Mouse (Mus musculus) midbrain, embryonic 13.5 days (tissue): ENCODE measurements around the gene Tprn. TPM values are rescaled to one million over a fixed set of nuclear protein-coding genes. Genes with fewer than 3 reads are reported as not detected.
"Not testable (repeated sequence)": the region's sequence is repeated elsewhere in the genome, so short reads cannot be mapped to it uniquely, and the experiment has no call there.

ENCODE experiments used
- ATAC-seq: fragments of 200-750 bp; cut with Nextera tagmentation; 2 replicates; pipeline ENCODE4 v1.8.0; 2017; ENCODE audit warnings: mild to moderate bottlenecking, moderate TSS enrichment, moderate library complexity
- H3K27ac ChIP-seq: fragments of 300-500 bp; sonication (generic); 2 replicates; pipeline ENCODE4 v1.5.1; 2015; ENCODE audit warnings: inconsistent platforms, mild to moderate bottlenecking, moderate library complexity
- H3K27me3 ChIP-seq: fragments of 300-500 bp; sonication (generic); 2 replicates; pipeline ENCODE4 v1.6.1; 2015; ENCODE audit warnings: mild to moderate bottlenecking, inconsistent platforms
- H3K36me3 ChIP-seq: fragments of 300-500 bp; sonication (generic); 2 replicates; pipeline ENCODE4 v1.6.1; 2015; ENCODE audit warnings: mild to moderate bottlenecking, inconsistent platforms
- H3K4me1 ChIP-seq: fragments of 300-500 bp; sonication (generic); replicated peaks from 2 replicates; pipeline ENCODE4 v1.6.1; 2015; ENCODE audit warnings: inconsistent platforms
- H3K4me2 ChIP-seq: fragments of 300-500 bp; sonication (generic); replicated peaks from 2 replicates; pipeline ENCODE4 v1.6.1; 2015; ENCODE audit warnings: moderate library complexity, mild to moderate bottlenecking, inconsistent platforms
- H3K4me3 ChIP-seq: fragments of 300-500 bp; sonication (generic); replicated peaks from 2 replicates; pipeline ENCODE4 v1.5.1; 2015; ENCODE audit warnings: mild to moderate bottlenecking, inconsistent platforms
- H3K9ac ChIP-seq: fragments of 300-500 bp; sonication (generic); replicated peaks from 2 replicates; pipeline ENCODE4 v1.6.1; 2015; ENCODE audit warnings: mild to moderate bottlenecking, inconsistent platforms
- H3K9me3 ChIP-seq: fragments of 300-500 bp; sonication (generic); 2 replicates; pipeline ENCODE4 v1.6.1; 2016; ENCODE audit warnings: mild to moderate bottlenecking, inconsistent platforms
- WGBS: fragments of 180-500 bp; shearing (Covaris S2); methylation state at CpG from one replicate; pipeline ENCODE4 v1.1.7; 2015; 5-methylcytosine and 5-hydroxymethylcytosine counted together
- polyA plus RNA-seq: library from polyadenylated mRNA; unstranded; fragments of >200 nt; fragmentation: Nextera tagmentation; extraction: Ambion mirVana; gene quantifications from 2 replicates; pipeline ENCODE4 v1.2.1, GENCODE M21; 2015

The Tprn gene
- polyA plus RNA-seq, 1 experiment from 2014 or later, result 13.3 TPM

GRCm38 (mm10) chr2:25239766-25240165 lies 22.7 kb upstream of the Tprn start:
- H3K4me2 ChIP-seq, result no peak overlapping the region

GRCm38 (mm10) chr2:25240310-25240709 lies 22.1 kb upstream of the Tprn start:
- WGBS, result 47% methylated on average over 8 of the region's 8 CpGs
- Histone ChIP-seq H3K4me3 (peak overlapping the region; percentile 56), H3K36me3 (peaks cover 8% of the 10 kb centered on the region), H3K4me1 (peaks cover 35% of the 10 kb centered on the region), H3K27ac (no peak overlapping the region; the same call in 1 of the 2 replicates), H3K4me2 (peak overlapping the region; percentile 71), H3K9ac (no peak overlapping the region; the same call in 1 of the 2 replicates), H3K27me3 (peaks cover 26% of the 10 kb centered on the region), H3K9me3 (no peaks in the 10 kb centered on the region)
- peak; percentile 8 for ATAC-seq

More at GRCm38 (mm10) chr2:25239766-25240165, 22.7 kb upstream of the Tprn start:
- Histone ChIP-seq H3K9ac (no peak overlapping the region), H3K4me1 (peaks cover 35% of the 10 kb centered on the region), H3K36me3 (peaks cover 3% of the 10 kb centered on the region; the same call in 1 of the 2 replicates), H3K27ac (no peak overlapping the region), H3K9me3 (no peaks in the 10 kb centered on the region), H3K4me3 (no peak overlapping the region), H3K27me3 (peaks cover 26% of the 10 kb centered on the region)
- 98% methylated on average over 3 of the region's 3 CpGs for WGBS
- ATAC-seq, result no peak

- ATAC-seq, result peak; percentile 78
- Histone ChIP-seq H3K27me3 (peaks cover 26% of the 10 kb centered on the region), H3K27ac (peak overlapping the region; percentile 54), H3K4me2 (peak overlapping the region; percentile 71), H3K4me1 (peaks cover 35% of the 10 kb centered on the region), H3K9me3 (no peaks in the 10 kb centered on the region), H3K4me3 (peak overlapping the region; percentile 56), H3K36me3 (peaks cover 14% of the 10 kb centered on the region), H3K9ac (peak overlapping the region; percentile 78)
- WGBS, result 1% methylated on average over 29 of the region's 29 CpGs
Measured at GRCm38 (mm10) chr2:25240723-25241437, 21.5 kb upstream of the Tprn start.

GRCm38 (mm10) chr2:25241438-25241775 lies 21.0 kb upstream of the Tprn start:
- H3K27ac ChIP-seq, result peak overlapping the region; percentile 54
- peaks cover 19% of the 10 kb centered on the region for H3K36me3 ChIP-seq
- ATAC-seq, result peak; percentile 43
- H3K9ac ChIP-seq, result peak overlapping the region; percentile 78
- peaks cover 35% of the 10 kb centered on the region for H3K4me1 ChIP-seq
- H3K27me3 ChIP-seq, result peaks cover 21% of the 10 kb centered on the region
- peak overlapping the region; percentile 56 for H3K4me3 ChIP-seq
- no peaks in the 10 kb centered on the region for H3K9me3 ChIP-seq
- H3K4me2 ChIP-seq, result peak overlapping the region; percentile 71
- WGBS, result 19% methylated on average over 6 of the region's 6 CpGs

GRCm38 (mm10) chr2:25242101-25242506 lies 20.3 kb upstream of the Tprn start, which contains the start of the genes Rnf208 and Cysrt1:
Gene Rnf208, plus strand, starts transcription at chr2:25242255.
Gene Cysrt1, minus strand, starts transcription at chr2:25242452.
- Histone ChIP-seq H3K27me3 (peaks cover 18% of the 10 kb centered on the region), H3K4me3 (peak within 1 kb of the TSS; percentile 56), H3K9me3 (no peaks in the 10 kb centered on the region), H3K4me2 (peak within 1 kb of the TSS; percentile 71), H3K9ac (peak within 1 kb of the TSS; percentile 78), H3K27ac (peak within 1 kb of the TSS; percentile 54), H3K4me1 (peaks cover 35% of the 10 kb centered on the region), H3K36me3 (peaks cover 23% of the 10 kb centered on the region)
- WGBS, result 0% methylated on average over 31 of the region's 59 CpGs
- ATAC-seq, result peak; percentile 47

- Histone ChIP-seq H3K27ac (no peak overlapping the region), H3K4me2 (peak overlapping the region; percentile 71), H3K36me3 (peaks cover 35% of the 10 kb centered on the region), H3K9ac (peak overlapping the region; percentile 78), H3K9me3 (no peaks in the 10 kb centered on the region), H3K27me3 (peaks cover 7% of the 10 kb centered on the region; the same call in 1 of the 2 replicates), H3K4me3 (peak overlapping the region; percentile 56), H3K4me1 (peaks cover 35% of the 10 kb centered on the region)
- 80% methylated on average over 8 of the region's 8 CpGs for WGBS
- no peak for ATAC-seq
Measured at GRCm38 (mm10) chr2:25243342-25243741, 19.1 kb upstream of the Tprn start.

GRCm38 (mm10) chr2:25244144-25244543 lies 18.3 kb upstream of the Tprn start:
- no peak for ATAC-seq
- WGBS, result 88% methylated on average over 4 of the region's 4 CpGs
- H3K4me3 ChIP-seq, result no peak overlapping the region
- peaks cover 35% of the 10 kb centered on the region for H3K4me1 ChIP-seq
- H3K4me2 ChIP-seq, result no peak overlapping the region
- H3K36me3 ChIP-seq, result peaks cover 43% of the 10 kb centered on the region
- H3K27ac ChIP-seq, result no peak overlapping the region
- H3K9me3 ChIP-seq, result no peaks in the 10 kb centered on the region
- H3K27me3 ChIP-seq, result peaks cover 5% of the 10 kb centered on the region; the same call in 1 of the 2 replicates
- H3K9ac ChIP-seq, result no peak overlapping the region

GRCm38 (mm10) chr2:25246183-25247072 lies 16.0 kb upstream of the Tprn start, which contains the start of gene AL732309.1:
Gene AL732309.1, minus strand, starts transcription at chr2:25246863.
- H3K4me2 ChIP-seq, result no peak within 1 kb of the TSS
- H3K27ac ChIP-seq, result no peak within 1 kb of the TSS
- 94% methylated on average over 10 of the region's 10 CpGs for WGBS
- H3K4me3 ChIP-seq, result no peak within 1 kb of the TSS
- ATAC-seq, result no peak
- peaks cover 3% of the 10 kb centered on the region; the same call in 1 of the 2 replicates for H3K27me3 ChIP-seq
- H3K9me3 ChIP-seq, result no peaks in the 10 kb centered on the region
- H3K9ac ChIP-seq, result no peak within 1 kb of the TSS
- peaks cover 64% of the 10 kb centered on the region for H3K36me3 ChIP-seq
- H3K4me1 ChIP-seq, result peaks cover 25% of the 10 kb centered on the region

- H3K36me3 ChIP-seq, result peaks cover 58% of the 10 kb centered on the region
- no peak overlapping the region for H3K27ac ChIP-seq
- WGBS, result 85% methylated on average over 1 of the region's 1 CpGs
- no peak overlapping the region for H3K9ac ChIP-seq
- ATAC-seq, result no peak
- H3K4me1 ChIP-seq, result peaks cover 23% of the 10 kb centered on the region
- H3K9me3 ChIP-seq, result no peaks in the 10 kb centered on the region
- H3K4me3 ChIP-seq, result no peak overlapping the region
- no peak overlapping the region for H3K4me2 ChIP-seq
- no peaks in the 10 kb centered on the region for H3K27me3 ChIP-seq
Measured at GRCm38 (mm10) chr2:25252331-25252730, 10.1 kb upstream of the Tprn start.

GRCm38 (mm10) chr2:25255284-25255779 lies 7.1 kb upstream of the Tprn start, which contains the start of gene Tmem203:
Gene Tmem203, plus strand, starts transcription at chr2:25255439.
- H3K9me3 ChIP-seq, result no peaks in the 10 kb centered on the region
- 0% methylated on average over 39 of the region's 39 CpGs for WGBS
- H3K4me2 ChIP-seq, result peak within 1 kb of the TSS; percentile 91
- peak; percentile 92 for ATAC-seq
- peaks cover 28% of the 10 kb centered on the region for H3K36me3 ChIP-seq
- H3K9ac ChIP-seq, result peak within 1 kb of the TSS; percentile 90
- H3K4me3 ChIP-seq, result peak within 1 kb of the TSS; percentile 99
- H3K27ac ChIP-seq, result peak within 1 kb of the TSS; percentile 82
- H3K27me3 ChIP-seq, result no peaks in the 10 kb centered on the region
- peaks cover 26% of the 10 kb centered on the region for H3K4me1 ChIP-seq

- peak overlapping the region; percentile 90 for H3K9ac ChIP-seq
- not testable (repeated sequence) for H3K27ac ChIP-seq, ATAC-seq, H3K9me3 ChIP-seq, H3K27me3 ChIP-seq
- peaks cover 18% of the 10 kb centered on the region for H3K36me3 ChIP-seq
- WGBS, result 63% methylated on average over 12 of the region's 12 CpGs
- H3K4me3 ChIP-seq, result peak overlapping the region; percentile 99
- peaks cover 26% of the 10 kb centered on the region for H3K4me1 ChIP-seq
- peak overlapping the region; percentile 91 for H3K4me2 ChIP-seq
Measured at GRCm38 (mm10) chr2:25256443-25257109, 5.8 kb upstream of the Tprn start.
